Mouse (Mus musculus) spleen, adult 2 months (tissue): Measurements from ENCODE around the gene Prkcg. TPM values are rescaled to one million over a fixed set of nuclear protein-coding genes. Genes with fewer than 3 reads are reported as not detected.

ENCODE experiments used
- DNase-seq, 2 experiments: peaks; one replicate each; pipeline versions ENCODE4 v3.0.0 to v3.0.0-alpha.2; 2012 to 2021; ENCODE audit warnings: low spot score in 2 of 2, low read depth in 1 of 2
- H3K27ac ChIP-seq: fragments of 200-500 bp; 2 replicates; pipeline ENCODE4 v1.5.1; 2012; ENCODE audit warnings: low read length, inconsistent platforms; ENCODE audit not compliant: insufficient read depth
- H3K27me3 ChIP-seq: fragments of 200-500 bp; 2 replicates; pipeline ENCODE4 v1.6.1; 2012; ENCODE audit warnings: mild to moderate bottlenecking, moderate library complexity, low read length, inconsistent platforms; ENCODE audit not compliant: control insufficient read depth, insufficient read depth
- H3K36me3 ChIP-seq: fragments of 200-500 bp; 2 replicates; pipeline ENCODE4 v1.6.1; 2012; ENCODE audit warnings: mild to moderate bottlenecking, low read length, inconsistent platforms; ENCODE audit not compliant: control insufficient read depth, insufficient read depth
- H3K4me1 ChIP-seq: fragments of 200-500 bp; 2 replicates; pipeline ENCODE4 v1.6.1; 2011; ENCODE audit warnings: inconsistent platforms; ENCODE audit not compliant: control insufficient read depth, insufficient read depth, insufficient read length
- H3K4me3 ChIP-seq: fragments of 200-500 bp; 2 replicates; pipeline ENCODE4 v1.5.1; 2011; ENCODE audit warnings: mild to moderate bottlenecking, inconsistent platforms; ENCODE audit not compliant: insufficient read depth, insufficient read length; ENCODE audit errors: extremely low read depth
- CTCF ChIP-seq: fragments of 200-500 bp; IDR thresholded peaks from 2 replicates; pipeline ENCODE4 v1.5.1; 2011; ENCODE audit warnings: mild to moderate bottlenecking, inconsistent platforms; ENCODE audit not compliant: insufficient read depth, insufficient read length, insufficient replicate concordance; ENCODE audit errors: extremely low read depth
- POLR2A ChIP-seq: fragments of 200-500 bp; IDR thresholded peaks from 2 replicates; pipeline ENCODE4 v1.6.1; 2011; ENCODE audit warnings: low read depth, low read length, inconsistent platforms
- WGBS: fragments of 180-500 bp; shearing (Covaris S2); methylation state at CpG from one replicate; pipeline ENCODE4 v1.1.7; 2018; 5-methylcytosine and 5-hydroxymethylcytosine counted together
- polyA plus RNA-seq: library from polyadenylated mRNA; depleted of rRNA; stranded (reverse); fragments of >200 nt; gene quantifications from 2 replicates; pipeline ENCODE4 v1.2.3, GENCODE M21; 2012

The Prkcg gene
- polyA plus RNA-seq, 1 experiment, result 5.7 TPM

DNA sequence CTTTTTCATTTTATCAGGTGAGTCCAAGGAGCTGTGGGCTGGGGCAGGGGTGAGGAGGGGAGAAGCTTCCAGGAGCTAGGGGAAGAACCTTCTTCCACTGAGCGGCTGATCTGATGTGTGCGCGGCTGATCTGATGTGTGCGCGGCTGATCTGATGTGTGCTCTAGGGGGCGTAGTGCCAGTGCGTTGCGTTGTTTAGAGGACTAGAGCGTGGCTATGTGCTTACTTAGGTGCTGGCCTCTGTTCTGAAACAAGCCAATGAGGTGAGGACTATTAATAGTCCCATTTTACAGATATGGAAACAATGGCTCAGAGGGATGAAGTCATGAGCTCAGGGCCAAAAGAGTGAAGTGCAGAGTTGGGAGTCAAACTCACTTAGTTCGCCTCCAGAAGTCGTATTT, 50.0 kb downstream of the Prkcg start:
- no peak overlapping the region for H3K27ac ChIP-seq
- no peak for DNase-seq
- WGBS, result 89% methylated on average over 11 of the region's 11 CpGs
- H3K27me3 ChIP-seq, result no peaks in the 10 kb centered on the region
- no peak for TF ChIP-seq POLR2A
- no peak for TF ChIP-seq CTCF
- no peak overlapping the region for H3K4me3 ChIP-seq
- no peaks in the 10 kb centered on the region for H3K36me3 ChIP-seq
- H3K4me1 ChIP-seq, result no peaks in the 10 kb centered on the region

DNA sequence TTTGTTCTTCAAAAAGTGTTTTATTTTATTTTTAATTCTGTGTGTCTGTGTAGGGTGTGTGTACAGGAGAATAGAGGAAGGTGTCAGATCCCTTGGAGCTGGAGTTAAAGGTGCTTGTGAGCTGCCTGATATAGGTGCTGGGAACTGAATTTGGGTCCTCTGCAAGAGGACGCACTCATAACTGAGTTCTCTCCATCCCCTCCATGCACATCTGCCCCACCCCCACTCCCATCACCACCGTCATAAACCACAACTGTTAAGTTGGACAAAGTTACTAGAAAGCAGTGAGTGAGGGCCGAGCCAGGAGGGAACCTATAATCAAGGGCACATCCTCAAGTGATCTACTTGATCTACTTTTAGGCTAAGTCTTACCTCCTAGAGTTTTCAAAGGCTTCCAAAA, 54.9 kb downstream of the Prkcg start:
- H3K27me3 ChIP-seq, result no peaks in the 10 kb centered on the region
- WGBS, result 78% methylated on average over 3 of the region's 3 CpGs
- no peak overlapping the region for H3K27ac ChIP-seq
- H3K4me3 ChIP-seq, result no peak overlapping the region
- no peaks in the 10 kb centered on the region for H3K4me1 ChIP-seq
- H3K36me3 ChIP-seq, result no peaks in the 10 kb centered on the region
- no peak for TF ChIP-seq CTCF
- TF ChIP-seq POLR2A, result no peak
- DNase-seq, result no peak

GRCm38 (mm10) chr7:3345301-3345700, 56.3 kb downstream of the Prkcg start:
- no peak for TF ChIP-seq CTCF
- TF ChIP-seq POLR2A, result no peak
- no peak for DNase-seq
- WGBS, result 95% methylated on average over 3 of the region's 3 CpGs
- no peak overlapping the region for H3K4me3 ChIP-seq
- no peaks in the 10 kb centered on the region for H3K4me1 ChIP-seq
- no peak overlapping the region for H3K27ac ChIP-seq
- no peaks in the 10 kb centered on the region for H3K27me3 ChIP-seq
- no peaks in the 10 kb centered on the region for H3K36me3 ChIP-seq

DNA sequence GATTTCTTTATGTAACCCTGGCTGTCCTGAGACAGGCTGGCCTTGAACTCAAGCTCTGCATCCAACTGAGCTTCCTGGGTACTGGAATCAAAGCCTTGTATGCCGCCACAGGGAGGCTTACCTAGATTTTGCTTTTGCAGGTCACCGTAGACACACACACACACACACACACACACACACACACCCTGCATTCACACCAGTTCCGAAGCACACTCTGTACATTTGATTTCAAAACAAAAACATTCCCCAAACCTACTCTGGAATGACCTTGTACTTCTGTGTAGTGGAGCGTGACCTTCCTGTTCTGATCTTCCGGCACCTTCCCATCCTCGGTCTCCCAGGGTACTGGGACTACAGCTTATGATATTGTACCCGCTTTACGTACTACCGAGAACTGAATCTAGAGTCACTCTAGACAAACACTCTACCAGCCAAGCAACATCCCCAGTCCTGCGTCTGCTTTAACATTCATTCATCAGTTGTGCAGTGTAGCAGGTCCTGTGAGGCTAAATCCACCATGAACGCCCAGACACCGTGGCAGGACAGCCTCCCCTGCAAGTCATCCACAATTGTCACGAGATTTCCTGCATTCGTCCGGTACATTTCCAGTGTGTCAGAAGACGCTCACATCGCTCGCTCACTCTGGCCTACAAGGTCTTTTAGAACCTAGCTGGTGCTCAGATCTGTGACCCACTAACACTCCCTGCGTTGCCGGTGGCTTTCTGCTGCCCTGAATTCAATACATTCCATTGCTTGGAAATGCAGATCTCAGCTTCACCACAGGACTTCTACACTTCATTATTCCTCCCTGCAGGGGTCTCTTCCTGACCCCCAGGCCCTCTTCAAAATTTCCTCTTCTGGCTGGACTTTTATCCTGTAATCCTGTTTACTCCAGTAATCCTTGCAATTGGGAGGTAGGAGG, 58.6 kb downstream of the Prkcg start:
- no peaks in the 10 kb centered on the region for H3K27me3 ChIP-seq
- no peak overlapping the region for H3K4me3 ChIP-seq
- no peak for TF ChIP-seq POLR2A
- TF ChIP-seq CTCF, result no peak
- no peak for DNase-seq
- H3K27ac ChIP-seq, result no peak overlapping the region
- no peaks in the 10 kb centered on the region for H3K4me1 ChIP-seq
- 80% methylated on average over 20 of the region's 20 CpGs for WGBS
- no peaks in the 10 kb centered on the region for H3K36me3 ChIP-seq

GRCm38 (mm10) chr7:3348326-3348725, 59.3 kb downstream of the Prkcg start:
- no peaks in the 10 kb centered on the region for H3K4me1 ChIP-seq
- DNase-seq, result no peak
- H3K4me3 ChIP-seq, result no peak overlapping the region
- no peaks in the 10 kb centered on the region for H3K36me3 ChIP-seq
- 81% methylated on average over 5 of the region's 5 CpGs for WGBS
- TF ChIP-seq POLR2A, result no peak
- no peak for TF ChIP-seq CTCF
- no peaks in the 10 kb centered on the region for H3K27me3 ChIP-seq
- no peak overlapping the region for H3K27ac ChIP-seq

- H3K4me1 ChIP-seq, result no peaks in the 10 kb centered on the region
- DNase-seq, result no peak
- no peak overlapping the region for H3K4me3 ChIP-seq
- whole genome bisulfite sequencing, result 85% methylated on average over 9 of the region's 9 CpGs
- H3K36me3 ChIP-seq, result no peaks in the 10 kb centered on the region
- H3K27me3 ChIP-seq, result no peaks in the 10 kb centered on the region
- no peak overlapping the region for H3K27ac ChIP-seq
- TF ChIP-seq CTCF, result no peak
- no peak for TF ChIP-seq POLR2A
Measured at GRCm38 (mm10) chr7:3349775-3350174, 60.8 kb downstream of the Prkcg start.

- DNase-seq, result no peak
- Histone ChIP-seq H3K4me3 (no peak overlapping the region), H3K4me1 (no peaks in the 10 kb centered on the region), H3K36me3 (no peaks in the 10 kb centered on the region), H3K27me3 (no peaks in the 10 kb centered on the region), H3K27ac (no peak overlapping the region)
- TF ChIP-seq CTCF (no peak), POLR2A (no peak)
- WGBS, result 89% methylated on average over 1 of the region's 1 CpGs
Measured at GRCm38 (mm10) chr7:3351536-3351935, 62.6 kb downstream of the Prkcg start.
